Mouse (Mus musculus) cerebellum, postnatal 25 days (tissue): Measurements from ENCODE around the gene Spty2d1.
"Not testable (repeated sequence)": the region's sequence is repeated elsewhere in the genome, so short reads cannot be mapped to it uniquely, and the experiment has no call there.

Source experiments
- DNase-seq, 2 experiments: peaks; one replicate each; pipeline ENCODE4 v3.0.0; 2021; ENCODE audit warnings: mixed read lengths in 2 of 2

Gene Spty2d1

GRCm38 (mm10) chr7:47008168-47008993 is at the start of gene Spty2d1:
TSS of gene Spty2d1 (minus strand) at chr7:47008411.
- peak; percentile 99 for DNase-seq

GRCm38 (mm10) chr7:47056273-47056672 is 48.1 kb upstream of the Spty2d1 start:
- no peak for DNase-seq

- no peak for DNase-seq
These were observed 47.5 kb upstream of the Spty2d1 start for GRCm38 (mm10) chr7:47055744-47056143.

GRCm38 (mm10) chr7:47054666-47055065 is 46.5 kb upstream of the Spty2d1 start:
- peak; percentile 63 to 77 for DNase-seq

- DNase-seq: peak in 1 of 2 experiments; percentile 30
These were observed 45.1 kb upstream of the Spty2d1 start for GRCm38 (mm10) chr7:47053287-47053686.

- DNase-seq: peak; percentile 47 to 65
These were observed 44.1 kb upstream of the Spty2d1 start for GRCm38 (mm10) chr7:47052276-47052675.

GRCm38 (mm10) chr7:47051404-47052151 is 43.4 kb upstream of the Spty2d1 start:
- peak; percentile 14 to 36 for DNase-seq

GRCm38 (mm10) chr7:47050766-47051165 is 42.6 kb upstream of the Spty2d1 start:
- peak in 1 of 2 experiments; percentile 68 for DNase-seq

GRCm38 (mm10) chr7:47050366-47050765 is 42.2 kb upstream of the Spty2d1 start, which contains the start of gene Tmem86a:
TSS of gene Tmem86a (plus strand) at chr7:47050601.
- DNase-seq: peak; percentile 95 to 97

- DNase-seq: no peak
These were observed 34.7 kb upstream of the Spty2d1 start for GRCm38 (mm10) chr7:47042823-47043490.

- no peak for DNase-seq
These were observed 33.9 kb upstream of the Spty2d1 start for GRCm38 (mm10) chr7:47042121-47042520.

- no peak for DNase-seq
These were observed 33.5 kb upstream of the Spty2d1 start for GRCm38 (mm10) chr7:47041706-47042105.

GRCm38 (mm10) chr7:47035426-47035825 is 27.2 kb upstream of the Spty2d1 start:
- DNase-seq: no peak

GRCm38 (mm10) chr7:47034785-47035384 is 26.7 kb upstream of the Spty2d1 start:
- DNase-seq: no peak

GRCm38 (mm10) chr7:47031371-47031770 is 23.2 kb upstream of the Spty2d1 start:
- DNase-seq: no peak

- DNase-seq: no peak
These were observed 22.4 kb upstream of the Spty2d1 start for GRCm38 (mm10) chr7:47030517-47031193.

GRCm38 (mm10) chr7:47027520-47027919 is 19.3 kb upstream of the Spty2d1 start:
- DNase-seq: no peak

GRCm38 (mm10) chr7:47026899-47027298 is 18.7 kb upstream of the Spty2d1 start:
- DNase-seq: not testable (repeated sequence)

- no peak for DNase-seq
These were observed 17.2 kb upstream of the Spty2d1 start for GRCm38 (mm10) chr7:47025429-47025828.

- no peak for DNase-seq
These were observed 16.2 kb upstream of the Spty2d1 start for GRCm38 (mm10) chr7:47024454-47024853.

GRCm38 (mm10) chr7:47023530-47023929 is 15.3 kb upstream of the Spty2d1 start:
- DNase-seq: peak; percentile 85 to 91

GRCm38 (mm10) chr7:47022482-47022881 is 14.3 kb upstream of the Spty2d1 start:
- no peak for DNase-seq
